Mouse (Mus musculus): ENCODE measurements around the gene Ube2h. TPM values are rescaled to one million over a fixed set of nuclear protein-coding genes. Genes with fewer than 3 reads are reported as not detected.

Ube2h gene
- polyA plus RNA-seq, 1 experiment from 2014 or later, result 60.3 TPM

DNA sequence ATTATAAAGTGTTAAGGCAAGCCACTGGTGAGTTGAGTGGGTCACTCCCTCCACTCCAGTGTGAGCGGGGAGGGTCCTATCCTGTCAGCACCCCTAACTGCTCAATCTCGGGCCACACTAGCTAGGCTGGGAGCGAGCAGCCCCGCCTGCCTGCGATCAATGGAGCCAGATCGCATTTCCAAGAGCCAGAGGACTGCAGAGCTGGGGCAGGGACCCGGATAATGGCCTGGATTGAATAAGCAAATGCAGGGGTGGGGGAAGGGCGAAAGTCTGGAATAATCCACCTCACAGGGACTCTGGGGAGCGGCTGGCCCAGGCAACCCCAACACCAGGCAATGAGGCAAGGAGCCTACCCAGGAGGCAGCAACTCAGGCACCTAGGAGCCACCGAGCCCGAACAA lies 137.1 kb downstream of the Ube2h start:
- no peak overlapping the region for H3K9ac ChIP-seq
- ATAC-seq (replicated peaks), result peak; percentile 22; the same call in 1 of the 2 replicates

DNA sequence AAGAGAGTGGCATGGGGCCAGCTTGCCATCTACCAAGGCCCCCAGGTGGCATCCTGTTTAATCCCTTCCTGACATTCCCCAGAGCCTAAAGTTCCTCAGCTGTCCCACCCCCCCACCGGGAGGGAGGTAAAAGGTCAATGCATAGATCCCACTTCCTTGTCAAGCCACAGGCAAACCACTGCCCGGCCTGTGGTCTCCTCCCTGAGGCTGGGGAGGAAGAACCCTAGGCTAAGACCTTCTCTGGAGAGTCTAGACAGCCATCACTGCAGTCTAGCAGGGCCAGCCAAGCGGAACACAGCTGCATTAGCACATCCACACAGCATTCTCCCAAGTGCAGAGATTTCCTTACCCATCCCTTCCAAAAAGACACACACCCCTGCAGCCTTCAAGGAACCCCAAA lies 138.0 kb downstream of the Ube2h start:
- Histone ChIP-seq H3K4me1 (0 out of 2 replicates have a peak, but pooled peaks cover 5% of the 10 kb centered on the region), H3K27me3 (replicated peaks) (peaks cover 31% of the 10 kb centered on the region), H3K4me3 (no peak overlapping the region), H3K9me3 (no peaks in the 10 kb centered on the region), H3K27ac (no peak overlapping the region), H3K9ac (no peak overlapping the region), H3K4me2 (no peak overlapping the region), H3K36me3 (replicated peaks) (no peaks in the 10 kb centered on the region)
- WGBS, result 45% methylated on average over 3 of the region's 3 CpGs
- no peak for ATAC-seq (replicated peaks)

More for the DNA sequence above, 137.1 kb downstream of the Ube2h start:
- H3K4me3 ChIP-seq, result no peak overlapping the region
- no peaks in the 10 kb centered on the region for H3K36me3 ChIP-seq (replicated peaks)
- no peaks in the 10 kb centered on the region for H3K9me3 ChIP-seq
- 0 out of 2 replicates have a peak, but pooled peaks cover 5% of the 10 kb centered on the region for H3K4me1 ChIP-seq
- 10% methylated on average over 11 of the region's 11 CpGs for WGBS
- no peak overlapping the region for H3K27ac ChIP-seq
- H3K4me2 ChIP-seq, result no peak overlapping the region
- peaks cover 40% of the 10 kb centered on the region for H3K27me3 ChIP-seq (replicated peaks)

DNA sequence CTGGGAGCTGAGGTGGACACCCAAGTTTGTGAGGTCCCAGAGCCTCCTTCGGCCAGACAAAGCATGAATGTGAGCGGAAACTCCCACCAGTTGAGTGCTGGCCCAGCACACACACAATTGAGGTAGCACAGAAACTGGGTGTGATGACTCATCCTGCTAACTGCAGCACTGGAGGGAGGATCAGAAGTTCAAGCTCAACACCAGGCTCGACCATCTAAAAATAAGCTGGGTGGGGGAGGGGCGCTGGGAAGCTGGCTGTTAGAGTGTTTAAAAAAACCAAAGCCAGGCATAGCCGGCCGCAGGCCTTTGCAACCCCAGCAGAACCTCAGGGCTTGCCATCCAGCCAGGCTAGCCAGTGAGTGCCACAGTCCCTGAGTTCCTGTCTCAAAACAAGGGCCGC lies 142.2 kb downstream of the Ube2h start:
- H3K4me1 ChIP-seq, result 0 out of 2 replicates have a peak, but pooled peaks cover under 1% of the 10 kb centered on the region
- 53% methylated on average over 7 of the region's 7 CpGs for WGBS

DNA sequence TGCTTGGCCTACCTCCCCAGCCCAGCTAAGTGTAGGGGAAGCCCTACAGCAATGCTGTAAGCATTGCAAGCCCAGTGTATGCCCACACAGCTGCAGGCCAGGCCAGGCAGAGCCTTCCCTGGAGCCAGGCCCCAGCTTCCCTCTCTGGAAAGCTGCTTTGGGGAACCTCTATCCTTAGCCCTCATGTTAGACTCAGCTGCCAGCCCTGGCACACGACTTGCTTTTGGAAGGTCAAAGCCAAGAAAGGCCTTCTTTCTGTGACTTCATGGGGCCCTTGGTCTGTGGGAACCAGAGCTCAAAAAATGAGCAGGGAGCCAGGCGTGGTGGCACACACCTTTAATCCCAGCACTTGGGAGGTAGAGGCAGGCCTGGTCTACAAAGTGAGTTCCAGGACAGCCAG lies 142.7 kb downstream of the Ube2h start:
- no peaks in the 10 kb centered on the region for H3K4me1 ChIP-seq
- no peaks in the 10 kb centered on the region for H3K27me3 ChIP-seq (replicated peaks)
- H3K27ac ChIP-seq, result no peak overlapping the region
- H3K9ac ChIP-seq, result no peak overlapping the region
- H3K4me3 ChIP-seq, result no peak overlapping the region
- WGBS, result 87% methylated on average over 2 of the region's 2 CpGs
- H3K9me3 ChIP-seq, result no peaks in the 10 kb centered on the region
- no peak for ATAC-seq (replicated peaks)
- H3K36me3 ChIP-seq (replicated peaks), result no peaks in the 10 kb centered on the region
- H3K4me2 ChIP-seq, result no peak overlapping the region

More for the DNA sequence above, 142.2 kb downstream of the Ube2h start:
- Histone ChIP-seq H3K9ac (no peak overlapping the region), H3K36me3 (replicated peaks) (no peaks in the 10 kb centered on the region), H3K27ac (no peak overlapping the region), H3K9me3 (no peaks in the 10 kb centered on the region), H3K4me2 (no peak overlapping the region), H3K4me3 (no peak overlapping the region), H3K27me3 (replicated peaks) (no peaks in the 10 kb centered on the region)
- ATAC-seq (replicated peaks), result no peak

MicroRNA genes within 50 kb of the gene (microRNA counts, 519-probe panel; counts per million panel counts)
- not detected for microRNA mmu-miR-182
- microRNA mmu-miR-183, result 2,124 counts per million, percentile 23 among the panel's probes with 10 or more counts
- 2,821 counts per million, percentile 63 among the panel's probes with 10 or more counts for microRNA mmu-miR-96

Small RNA genes within 50 kb of the gene (microRNA-seq; reads per million reads assigned to microRNA genes)
- 666 reads per million, percentile 76 among the genes with 10 or more reads in this experiment for gene Mir182
- gene Mir183, result 634 reads per million, percentile 75 among the genes with 10 or more reads in this experiment
- 194 reads per million, percentile 61 among the genes with 10 or more reads in this experiment for gene Mir96

Other genes with a start within 250 kb of the Ube2h start
- 68.6 and 70.8 TPM in 2 replicates for gene Zc3hc1, start 86.5 kb upstream of the Ube2h start, polyA plus RNA-seq (2015; fragmentation: Nextera tagmentation; extraction: Ambion mirVana)
- gene Klhdc10, start 97.3 kb upstream of the Ube2h start, polyA plus RNA-seq (2015; fragmentation: Nextera tagmentation; extraction: Ambion mirVana), result 42.3 and 44.7 TPM in 2 replicates
- 31.3 and 31.6 TPM in 2 replicates for gene Tmem209, start 205.2 kb upstream of the Ube2h start, polyA plus RNA-seq (2015; fragmentation: Nextera tagmentation; extraction: Ambion mirVana)
- gene Ssmem1, start 205.3 kb upstream of the Ube2h start, polyA plus RNA-seq (2015; fragmentation: Nextera tagmentation; extraction: Ambion mirVana), result 0.21 TPM in 1 of 2 replicates, not detected in the other
- gene Cpa2, start 237.0 kb upstream of the Ube2h start, polyA plus RNA-seq (2015; fragmentation: Nextera tagmentation; extraction: Ambion mirVana), result 6.7 and 8.4 TPM in 2 replicates